Mouse (Mus musculus): ENCODE results near the gene Tmem220.

Tmem220 gene

GRCm38 (mm10) chr11:67076781-67077180 lies 51.8 kb downstream of the Tmem220 start:
- no peak for TF ChIP-seq GATA4 (IDR thresholded peaks at IDR 0.05; ENCODE audit: insufficient replicate concordance, low read length)

- no peak for TF ChIP-seq GATA4 (IDR thresholded peaks at IDR 0.05; ENCODE audit: insufficient replicate concordance, low read length)
Observed at GRCm38 (mm10) chr11:67077435-67077834, 52.5 kb downstream of the Tmem220 start.

- no peak for TF ChIP-seq GATA4 (IDR thresholded peaks at IDR 0.05; ENCODE audit: insufficient replicate concordance, low read length)
Observed at GRCm38 (mm10) chr11:67078000-67078399, 53.0 kb downstream of the Tmem220 start, which contains the start of gene Myh3. TSS of gene Myh3 (plus strand) at chr11:67078300.

GRCm38 (mm10) chr11:67078888-67079287 lies 53.9 kb downstream of the Tmem220 start:
- no peak for TF ChIP-seq GATA4 (IDR thresholded peaks at IDR 0.05; ENCODE audit: insufficient replicate concordance, low read length)

- no peak for TF ChIP-seq GATA4 (IDR thresholded peaks at IDR 0.05; ENCODE audit: insufficient replicate concordance, low read length)
Observed at GRCm38 (mm10) chr11:67079740-67080139, 54.8 kb downstream of the Tmem220 start.

- no peak for TF ChIP-seq GATA4 (IDR thresholded peaks at IDR 0.05; ENCODE audit: insufficient replicate concordance, low read length)
Observed at GRCm38 (mm10) chr11:67080168-67080567, 55.2 kb downstream of the Tmem220 start.

GRCm38 (mm10) chr11:67081125-67081649 lies 56.2 kb downstream of the Tmem220 start:
- TF ChIP-seq GATA4 (IDR thresholded peaks at IDR 0.05; ENCODE audit: insufficient replicate concordance, low read length): no peak

GRCm38 (mm10) chr11:67082188-67082587 lies 57.2 kb downstream of the Tmem220 start:
- no peak for TF ChIP-seq GATA4 (IDR thresholded peaks at IDR 0.05; ENCODE audit: insufficient replicate concordance, low read length)

- TF ChIP-seq GATA4 (IDR thresholded peaks at IDR 0.05; ENCODE audit: insufficient replicate concordance, low read length): no peak
Observed at GRCm38 (mm10) chr11:67082793-67083192, 57.8 kb downstream of the Tmem220 start.

GRCm38 (mm10) chr11:67083239-67083638 lies 58.3 kb downstream of the Tmem220 start:
- no peak for TF ChIP-seq GATA4 (IDR thresholded peaks at IDR 0.05; ENCODE audit: insufficient replicate concordance, low read length)

- TF ChIP-seq GATA4 (IDR thresholded peaks at IDR 0.05; ENCODE audit: insufficient replicate concordance, low read length): no peak
Observed at GRCm38 (mm10) chr11:67083712-67084340, 58.9 kb downstream of the Tmem220 start.
